Mouse (Mus musculus) brain, embryonic 14.5 days (tissue): ENCODE measurements around the gene Cdc14b. TPM values are rescaled to one million over a fixed set of nuclear protein-coding genes. Genes with fewer than 3 reads are reported as not detected.

Source experiments
- DNase-seq: peaks from one replicate; pipeline ENCODE4 v3.0.0-alpha.2; 2011; ENCODE audit warnings: low read depth
- CTCF ChIP-seq: fragments of 200-500 bp; IDR thresholded peaks from 2 replicates; pipeline ENCODE4 v1.5.1; 2012; ENCODE audit warnings: inconsistent platforms, mild to moderate bottlenecking, moderate library complexity, borderline replicate concordance; ENCODE audit not compliant: insufficient read depth, insufficient read length; ENCODE audit errors: extremely low read depth
- POLR2A ChIP-seq: fragments of 200-500 bp; IDR thresholded peaks from 2 replicates; pipeline ENCODE4 v1.6.1; 2012; ENCODE audit warnings: mild to moderate bottlenecking, inconsistent platforms, borderline replicate concordance; ENCODE audit not compliant: poor library complexity, insufficient read depth, insufficient read length, severe bottlenecking; ENCODE audit errors: extremely low read depth
- polyA plus RNA-seq: library from polyadenylated mRNA; depleted of rRNA; stranded (reverse); fragments of >200 nt; gene quantifications from 2 replicates; pipeline ENCODE4 v1.2.3, GENCODE M21; 2012; rRNA removed

Cdc14b gene
- polyA plus RNA-seq, 1 experiment, result 6.7 TPM

DNA sequence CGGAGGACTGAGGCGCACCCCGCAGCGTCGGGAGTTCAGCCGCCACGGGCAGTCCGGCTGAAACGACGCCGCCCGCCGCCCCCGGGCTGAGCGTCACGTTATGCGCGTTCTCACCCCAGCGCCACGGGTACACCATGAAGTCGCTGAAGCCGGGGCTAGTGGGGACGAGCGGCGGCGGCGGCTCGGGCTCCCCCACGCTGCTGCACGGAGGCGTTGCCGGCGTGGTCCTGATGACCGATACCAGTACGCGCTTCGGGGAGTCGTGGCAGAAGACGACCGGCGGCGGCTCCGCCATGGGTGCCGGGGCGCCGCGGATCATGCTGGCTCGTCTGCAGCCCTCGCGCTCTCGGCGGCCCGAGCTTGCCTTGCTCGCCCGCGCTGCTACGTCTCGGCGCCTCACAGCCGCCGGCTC lies 122.4 kb downstream of the Cdc14b start:
- no peak for DNase-seq
- TF ChIP-seq CTCF, result no peak
- TF ChIP-seq POLR2A, result no peak

GRCm38 (mm10) chr13:64152241-64152669 lies 122.8 kb downstream of the Cdc14b start:
- peak; percentile 85 for DNase-seq
- no peak for TF ChIP-seq CTCF
- 0 out of 2 replicates have a peak, but pooled peaks have one; percentile 24 for TF ChIP-seq POLR2A

- DNase-seq, result no peak
- TF ChIP-seq CTCF (no peak), POLR2A (no peak)
These were observed 125.0 kb downstream of the Cdc14b start for GRCm38 (mm10) chr13:64150121-64150520.

Other genes starting within 250 kb of the Cdc14b start
- gene Hsd17b3, start 186.1 kb downstream of the Cdc14b start, polyA plus RNA-seq, result 0.19 and 0.25 TPM in 2 replicates
- 0.95 and 1.2 TPM in 2 replicates for gene Slc35d2, start 145.9 kb downstream of the Cdc14b start, polyA plus RNA-seq
- gene Zfp367, start 122.1 kb downstream of the Cdc14b start, polyA plus RNA-seq, result 8.5 and 9.3 TPM in 2 replicates
- gene Habp4, start 113.5 kb downstream of the Cdc14b start, polyA plus RNA-seq, result 26.5 and 36.3 TPM in 2 replicates
- gene Aaed1, start 37.4 kb upstream of the Cdc14b start, polyA plus RNA-seq, result 4.7 and 5.8 TPM in 2 replicates
- 50.2 and 83.3 TPM in 2 replicates for gene Ctsl, start 95.6 kb upstream of the Cdc14b start, polyA plus RNA-seq
- 23.7 and 26.9 TPM in 2 replicates for gene Cdk20, start 157.0 kb upstream of the Cdc14b start, polyA plus RNA-seq
- not detected in 2 replicates for gene Fam240b, start 222.5 kb upstream of the Cdc14b start, polyA plus RNA-seq